Mouse (Mus musculus) neural tube, embryonic 13.5 days (tissue): ENCODE measurements around the gene Cdca5. TPM values are rescaled to one million over a fixed set of nuclear protein-coding genes. Genes with fewer than 3 reads are reported as not detected.

Experiments used
- ATAC-seq: fragments of 200-750 bp; cut with Nextera tagmentation; 2 replicates; pipeline ENCODE4 v1.8.0; 2017; ENCODE audit warnings: low read depth, mild to moderate bottlenecking, moderate TSS enrichment, moderate library complexity
- H3K27ac ChIP-seq: fragments of 300-500 bp; sonication (generic); replicated peaks from 2 replicates; pipeline ENCODE4 v1.5.1; 2015; ENCODE audit warnings: moderate library complexity, mild to moderate bottlenecking, inconsistent platforms
- H3K27me3 ChIP-seq: fragments of 300-500 bp; sonication (generic); 2 replicates; pipeline ENCODE4 v1.6.1; 2015; ENCODE audit warnings: mild to moderate bottlenecking, inconsistent platforms
- H3K36me3 ChIP-seq: fragments of 300-500 bp; sonication (generic); 2 replicates; pipeline ENCODE4 v1.6.1; 2015; ENCODE audit warnings: mild to moderate bottlenecking, inconsistent platforms
- H3K4me1 ChIP-seq: fragments of 300-500 bp; sonication (generic); replicated peaks from 2 replicates; pipeline ENCODE4 v1.6.1; 2015; ENCODE audit warnings: inconsistent platforms
- H3K4me2 ChIP-seq: fragments of 300-500 bp; sonication (generic); 2 replicates; pipeline ENCODE4 v1.6.1; 2015; ENCODE audit warnings: inconsistent platforms, mild to moderate bottlenecking, moderate library complexity
- H3K4me3 ChIP-seq: fragments of 300-500 bp; sonication (generic); 2 replicates; pipeline ENCODE4 v1.5.1; 2015; ENCODE audit warnings: mild to moderate bottlenecking, inconsistent platforms
- H3K9ac ChIP-seq: fragments of 300-500 bp; sonication (generic); 2 replicates; pipeline ENCODE4 v1.6.1; 2015; ENCODE audit warnings: moderate library complexity, mild to moderate bottlenecking, inconsistent platforms
- H3K9me3 ChIP-seq: fragments of 300-500 bp; sonication (generic); 2 replicates; pipeline ENCODE4 v1.6.1; 2016; ENCODE audit warnings: inconsistent platforms
- WGBS: fragments of 180-500 bp; shearing (Covaris S2); methylation state at CpG from one replicate; pipeline ENCODE4 v1.1.7; 2015; 5-methylcytosine and 5-hydroxymethylcytosine counted together
- polyA plus RNA-seq: library from polyadenylated mRNA; unstranded; fragments of >200 nt; fragmentation: Nextera tagmentation; extraction: Ambion mirVana; gene quantifications from 2 replicates; pipeline ENCODE4 v1.2.1, GENCODE M21; 2015

Cdca5 gene
- polyA plus RNA-seq, 1 experiment from 2014 or later = 6.4 TPM

DNA sequence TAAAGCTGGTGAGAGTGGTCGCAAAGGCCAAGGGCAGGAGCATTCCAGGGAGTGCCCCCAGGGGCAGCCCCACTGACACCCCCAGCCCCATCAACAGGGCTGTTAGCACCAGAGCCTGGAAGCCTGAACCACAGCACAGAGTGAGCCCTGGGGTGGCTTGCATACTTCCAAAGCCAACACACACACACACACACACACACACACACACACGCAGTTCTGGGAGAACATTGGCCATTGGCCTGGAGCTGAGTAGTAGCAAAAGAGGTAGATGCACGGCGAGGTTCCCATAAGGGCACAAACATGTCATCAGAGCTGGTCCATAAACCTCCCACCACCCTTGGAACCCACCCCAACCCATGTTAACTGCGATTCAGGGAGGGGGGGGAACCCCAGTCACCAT is 18.2 kb upstream of the Cdca5 start:
- 26% methylated on average over 5 of the region's 5 CpGs for WGBS

DNA sequence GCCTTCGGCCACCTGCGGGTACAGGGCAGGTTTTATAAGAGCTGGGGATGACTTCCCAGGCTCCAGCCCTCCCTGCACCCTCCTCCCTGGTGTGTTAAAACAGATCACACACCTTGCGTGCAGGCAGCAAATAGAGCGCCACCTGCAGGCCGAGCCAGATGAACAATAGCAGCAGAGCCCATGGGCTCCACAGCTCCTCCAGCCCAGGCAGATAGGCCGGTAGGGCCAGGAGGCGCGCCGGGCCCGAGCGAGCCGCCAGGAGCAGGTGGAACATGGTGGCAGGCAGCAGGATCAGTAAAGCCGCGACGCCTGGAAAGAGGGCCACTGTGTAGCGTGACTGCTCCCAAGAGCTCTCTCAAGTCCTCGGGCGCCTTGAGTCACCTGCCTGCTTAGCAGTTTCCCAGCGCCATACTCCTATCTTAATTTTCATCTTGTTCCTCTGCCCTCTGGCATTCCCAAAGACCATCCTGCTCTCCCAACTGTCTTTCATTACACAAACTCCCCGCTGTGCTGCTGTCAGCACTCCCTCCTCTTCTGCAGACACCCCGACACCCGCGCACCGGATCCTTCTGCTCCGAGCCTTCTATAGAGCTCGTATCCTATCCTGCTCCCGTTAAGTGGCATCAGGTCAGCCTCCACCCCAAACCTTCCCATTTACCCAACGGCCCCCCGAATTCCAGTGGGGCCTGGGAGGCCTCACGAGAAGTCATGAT is 17.6 kb upstream of the Cdca5 start:
- Histone ChIP-seq H3K9me3 (no peaks in the 10 kb centered on the region), H3K4me2 (peak overlapping the region; percentile 95), H3K4me1 (peaks cover 44% of the 10 kb centered on the region), H3K27me3 (no peaks in the 10 kb centered on the region), H3K9ac (peak overlapping the region; percentile 86), H3K4me3 (peak overlapping the region; percentile 59), H3K27ac (peak overlapping the region; percentile 95), H3K36me3 (peaks cover 35% of the 10 kb centered on the region)
- peak; percentile 82 for ATAC-seq
- WGBS = under 1% methylated on average over 30 of the region's 30 CpGs

More for the DNA sequence above, 18.2 kb upstream of the Cdca5 start:
- Histone ChIP-seq H3K9ac (peak overlapping the region; percentile 86), H3K4me1 (peaks cover 50% of the 10 kb centered on the region), H3K36me3 (peaks cover 34% of the 10 kb centered on the region), H3K4me3 (peak overlapping the region; percentile 59), H3K27me3 (no peaks in the 10 kb centered on the region), H3K9me3 (no peaks in the 10 kb centered on the region), H3K27ac (peak overlapping the region; percentile 95), H3K4me2 (peak overlapping the region; percentile 95)
- ATAC-seq = peak; percentile 8; the same call in 1 of the 2 replicates

DNA sequence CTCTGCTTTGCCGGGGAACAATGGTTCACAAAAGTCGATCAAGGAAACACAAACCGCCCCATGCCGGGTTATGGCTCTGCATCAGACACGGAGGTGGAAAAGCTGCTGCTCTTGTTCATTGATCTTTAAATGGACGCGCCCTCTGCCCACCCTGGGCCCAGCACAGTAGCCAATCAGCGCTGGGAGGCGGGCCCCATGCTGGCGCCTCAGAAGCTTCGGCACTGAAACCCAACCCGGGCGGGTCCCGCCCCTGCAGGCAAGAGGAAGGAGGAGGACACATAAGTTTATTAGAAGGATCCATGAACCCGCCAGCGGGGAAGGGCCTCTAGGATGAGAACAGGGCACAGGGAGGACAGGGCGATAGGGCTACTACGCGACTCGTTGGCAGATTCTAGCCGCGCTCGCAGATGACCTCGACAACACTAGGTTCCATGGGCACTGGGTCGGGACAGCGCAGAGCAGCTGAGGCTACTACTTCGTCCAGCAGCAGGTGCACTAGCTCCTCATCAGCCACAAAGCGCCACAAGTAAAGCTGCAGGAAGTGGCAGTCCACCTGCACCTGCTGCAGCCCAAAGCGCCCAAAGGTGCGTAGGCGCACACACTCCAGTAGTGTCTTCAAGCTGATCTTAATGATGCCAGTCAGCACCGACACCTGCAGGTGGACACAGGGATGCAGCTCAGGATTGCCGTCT is 16.9 kb upstream of the Cdca5 start, which contains the start of gene Tm7sf2:
Gene Tm7sf2 (minus strand): TSS at position 650 of the 692 bp plus-strand sequence.
- ATAC-seq = peak; percentile 94
- Histone ChIP-seq H3K4me1 (peaks cover 37% of the 10 kb centered on the region), H3K27me3 (no peaks in the 10 kb centered on the region), H3K4me2 (peak within 1 kb of the TSS; percentile 95), H3K27ac (peak within 1 kb of the TSS; percentile 95), H3K9ac (peak within 1 kb of the TSS; percentile 86), H3K36me3 (peaks cover 40% of the 10 kb centered on the region), H3K4me3 (peak within 1 kb of the TSS; percentile 59), H3K9me3 (no peaks in the 10 kb centered on the region)
- WGBS = 9% methylated on average over 33 of the region's 33 CpGs

DNA sequence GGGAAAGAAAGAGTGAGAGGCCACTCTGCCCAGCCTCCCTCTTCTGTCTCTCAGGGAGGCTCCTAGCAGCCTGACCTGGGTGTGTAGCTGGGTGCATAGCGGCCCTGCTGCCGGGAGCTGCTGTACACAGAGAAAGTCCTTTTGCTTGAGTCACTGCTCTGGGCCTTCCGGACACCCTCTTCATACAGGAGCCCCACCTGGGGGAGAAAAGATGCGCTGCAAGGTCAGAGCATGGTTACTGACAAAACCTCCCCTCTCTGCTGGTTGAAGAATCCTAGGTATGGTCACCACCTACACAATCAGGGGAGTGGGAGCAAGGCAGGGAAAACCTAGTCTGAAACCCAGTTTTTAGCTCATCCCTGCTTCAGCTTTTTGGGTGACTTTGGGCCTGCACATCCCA is 15.8 kb upstream of the Cdca5 start:
- no peak overlapping the region for H3K27ac ChIP-seq
- H3K36me3 ChIP-seq = peaks cover 45% of the 10 kb centered on the region
- 81% methylated on average over 4 of the region's 4 CpGs for WGBS
- H3K4me3 ChIP-seq = no peak overlapping the region
- peaks cover 28% of the 10 kb centered on the region for H3K4me1 ChIP-seq
- ATAC-seq = no peak
- H3K27me3 ChIP-seq = no peaks in the 10 kb centered on the region
- H3K9me3 ChIP-seq = no peaks in the 10 kb centered on the region
- H3K4me2 ChIP-seq = no peak overlapping the region
- H3K9ac ChIP-seq = no peak overlapping the region

DNA sequence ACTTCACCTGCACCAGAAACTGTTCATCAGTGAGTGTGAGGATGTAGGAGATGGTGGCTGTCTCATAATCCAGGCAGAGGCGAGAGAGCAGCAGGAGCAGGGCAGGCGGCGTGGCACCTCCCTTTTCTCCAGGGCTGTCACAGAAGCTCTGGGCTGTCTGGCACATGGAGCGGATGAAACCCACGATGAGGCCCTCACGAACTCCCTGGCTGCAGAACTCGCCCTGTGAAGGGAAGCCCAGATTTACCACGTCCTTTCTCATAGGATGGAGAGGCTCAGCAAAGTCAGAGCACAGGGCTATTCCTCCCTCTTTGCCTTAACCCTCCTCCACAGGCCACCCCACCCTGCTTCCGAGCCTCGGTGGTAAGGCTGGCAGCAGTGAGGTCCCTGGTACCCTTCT is 14.9 kb upstream of the Cdca5 start:
- H3K27ac ChIP-seq = no peak overlapping the region
- no peaks in the 10 kb centered on the region for H3K27me3 ChIP-seq
- H3K4me1 ChIP-seq = peaks cover 28% of the 10 kb centered on the region
- H3K9me3 ChIP-seq = no peaks in the 10 kb centered on the region
- no peak overlapping the region for H3K9ac ChIP-seq
- WGBS = 94% methylated on average over 10 of the region's 10 CpGs
- no peak for ATAC-seq
- peaks cover 51% of the 10 kb centered on the region for H3K36me3 ChIP-seq
- H3K4me2 ChIP-seq = no peak overlapping the region
- no peak overlapping the region for H3K4me3 ChIP-seq

DNA sequence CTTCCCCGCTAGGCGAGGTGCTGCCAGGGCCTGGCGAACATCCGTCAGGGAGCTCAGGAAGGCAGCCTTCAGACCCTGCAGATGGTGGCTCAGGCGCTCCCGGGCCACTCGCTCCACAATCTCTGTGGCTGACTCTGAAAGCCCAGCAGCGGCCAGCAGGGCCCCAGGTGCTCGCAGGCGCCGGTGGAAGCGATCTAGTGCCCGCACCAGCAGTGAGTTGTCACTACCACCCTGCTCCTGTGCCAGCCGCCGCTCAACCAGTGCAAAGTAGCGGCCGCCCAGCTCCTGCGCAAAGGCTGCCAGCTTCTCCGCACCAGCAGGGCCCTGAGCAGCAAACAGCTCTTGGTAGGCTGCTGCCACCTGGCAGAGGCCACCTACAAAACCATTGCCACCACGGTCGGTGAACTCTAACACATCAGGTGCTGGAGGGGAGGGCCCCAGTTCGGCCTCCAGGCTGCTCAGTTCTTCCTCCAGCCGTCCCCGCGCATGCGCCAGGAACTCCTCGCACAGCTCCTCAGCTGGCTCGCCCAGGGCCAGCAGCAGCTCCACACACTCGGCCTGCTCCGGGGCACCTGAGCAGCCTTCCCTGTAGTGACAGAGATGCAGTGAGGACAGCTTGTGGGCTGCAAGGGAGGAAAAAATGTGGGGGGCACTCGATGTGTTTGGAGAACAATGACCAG is 14.1 kb upstream of the Cdca5 start:
- no peak overlapping the region for H3K9ac ChIP-seq
- 91% methylated on average over 31 of the region's 31 CpGs for WGBS
- H3K4me3 ChIP-seq = no peak overlapping the region
- peaks cover 29% of the 10 kb centered on the region for H3K4me1 ChIP-seq
- H3K9me3 ChIP-seq = no peaks in the 10 kb centered on the region
- no peak overlapping the region for H3K27ac ChIP-seq
- no peak for ATAC-seq
- H3K4me2 ChIP-seq = no peak overlapping the region
- H3K27me3 ChIP-seq = no peaks in the 10 kb centered on the region
- H3K36me3 ChIP-seq = peaks cover 57% of the 10 kb centered on the region

DNA sequence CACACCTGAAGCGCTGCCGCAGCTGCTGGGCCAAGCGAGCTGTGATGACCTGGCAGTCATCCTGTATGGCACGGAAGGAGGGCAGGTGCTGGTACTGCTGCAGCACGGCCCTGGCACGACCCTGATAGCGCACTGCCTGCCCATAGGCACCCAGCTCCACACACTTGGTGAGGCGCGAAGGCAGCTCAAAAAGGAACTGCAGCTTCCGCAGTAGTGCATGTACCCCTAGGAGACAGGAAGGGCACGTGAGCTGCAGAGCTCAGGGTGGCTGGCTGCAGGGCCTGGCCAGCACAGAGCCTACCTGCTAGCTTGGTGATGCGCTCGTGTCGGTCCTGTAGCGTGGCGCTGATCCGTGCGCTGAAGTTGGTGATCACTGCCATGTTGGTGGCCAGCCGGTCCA is 13.5 kb upstream of the Cdca5 start:
- no peaks in the 10 kb centered on the region for H3K9me3 ChIP-seq
- peaks cover 57% of the 10 kb centered on the region for H3K36me3 ChIP-seq
- ATAC-seq = no peak
- H3K9ac ChIP-seq = no peak overlapping the region
- no peak overlapping the region for H3K4me2 ChIP-seq
- H3K4me3 ChIP-seq = no peak overlapping the region
- H3K27ac ChIP-seq = no peak overlapping the region
- peaks cover 29% of the 10 kb centered on the region for H3K4me1 ChIP-seq
- 92% methylated on average over 19 of the region's 19 CpGs for WGBS
- no peaks in the 10 kb centered on the region for H3K27me3 ChIP-seq

DNA sequence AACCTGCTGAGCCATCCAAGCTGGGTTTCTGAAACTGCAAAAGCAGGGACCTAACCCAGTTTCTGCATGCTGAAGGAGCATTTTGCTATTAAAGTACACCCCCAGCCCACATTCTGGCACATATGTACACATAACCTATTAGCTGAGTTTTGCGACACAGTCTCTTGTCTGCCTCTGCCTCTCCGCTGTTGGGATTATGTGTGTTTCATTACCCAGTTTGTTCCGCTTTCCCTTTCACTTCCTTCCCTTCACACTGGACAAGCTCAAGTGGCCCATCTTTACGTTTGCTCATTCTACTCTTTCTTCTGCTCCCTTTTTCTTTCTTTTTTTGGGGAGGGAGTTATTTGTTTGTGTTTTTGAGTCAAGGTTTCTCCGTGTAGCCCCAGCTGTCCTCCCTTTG is 10.9 kb upstream of the Cdca5 start:
- Histone ChIP-seq H3K9ac (no peak overlapping the region), H3K4me2 (no peak overlapping the region), H3K36me3 (peaks cover 55% of the 10 kb centered on the region), H3K27me3 (no peaks in the 10 kb centered on the region), H3K4me3 (no peak overlapping the region), H3K4me1 (peaks cover 21% of the 10 kb centered on the region), H3K27ac (no peak overlapping the region), H3K9me3 (no peaks in the 10 kb centered on the region)
- 91% methylated on average over 5 of the region's 5 CpGs for WGBS
- no peak for ATAC-seq

DNA sequence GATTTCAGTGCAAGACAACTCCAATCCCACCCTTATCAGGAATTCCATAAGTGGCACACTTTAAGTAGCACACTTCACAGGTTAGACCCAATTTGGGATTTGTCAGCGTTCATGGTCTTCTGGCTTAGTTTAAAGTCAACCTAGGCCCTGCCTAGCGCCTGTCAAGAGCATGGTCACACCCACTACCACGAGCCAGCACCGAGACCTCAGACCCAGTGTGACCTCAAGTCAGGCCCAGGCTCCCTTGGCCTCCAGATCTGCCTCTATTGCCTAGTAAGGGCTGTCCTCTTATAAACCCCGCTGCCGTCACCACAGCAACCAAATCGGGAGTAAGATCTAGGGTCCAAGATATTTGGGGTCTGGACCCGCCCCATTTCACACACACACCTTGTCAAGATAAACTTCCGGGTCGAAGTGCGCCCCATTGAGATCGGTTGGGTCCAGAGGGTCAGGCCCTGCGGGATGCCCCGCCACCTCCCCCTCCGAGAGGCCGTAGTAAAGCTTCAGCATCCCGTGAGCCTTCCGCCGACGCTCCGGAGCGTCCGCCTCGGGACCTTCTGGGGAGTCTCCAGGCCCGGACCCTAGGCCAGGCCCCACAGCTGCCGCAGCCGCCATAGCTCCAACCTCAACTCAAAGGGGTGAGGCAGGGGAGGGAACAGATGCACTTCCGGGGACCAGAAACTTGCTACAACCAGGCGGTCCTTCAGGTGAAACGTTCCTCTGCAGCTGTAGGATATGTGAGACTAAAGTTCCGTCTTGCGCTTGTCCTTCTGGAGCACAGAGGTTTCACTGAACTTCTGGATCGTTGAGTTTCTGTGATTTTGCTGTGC is 8.0 kb upstream of the Cdca5 start, which contains the start of gene Vps51:
Gene Vps51 (minus strand): TSS at position 668 of the 830 bp plus-strand sequence.
- Histone ChIP-seq H3K4me3 (peak within 1 kb of the TSS; percentile 71), H3K4me1 (peaks cover 21% of the 10 kb centered on the region), H3K9ac (peak within 1 kb of the TSS; percentile 82), H3K36me3 (peaks cover 50% of the 10 kb centered on the region), H3K4me2 (peak within 1 kb of the TSS; percentile 92), H3K9me3 (no peaks in the 10 kb centered on the region), H3K27me3 (no peaks in the 10 kb centered on the region), H3K27ac (peak within 1 kb of the TSS; percentile 87)
- ATAC-seq = peak; percentile 90
- 2% methylated on average over 33 of the region's 33 CpGs for whole genome bisulfite sequencing

DNA sequence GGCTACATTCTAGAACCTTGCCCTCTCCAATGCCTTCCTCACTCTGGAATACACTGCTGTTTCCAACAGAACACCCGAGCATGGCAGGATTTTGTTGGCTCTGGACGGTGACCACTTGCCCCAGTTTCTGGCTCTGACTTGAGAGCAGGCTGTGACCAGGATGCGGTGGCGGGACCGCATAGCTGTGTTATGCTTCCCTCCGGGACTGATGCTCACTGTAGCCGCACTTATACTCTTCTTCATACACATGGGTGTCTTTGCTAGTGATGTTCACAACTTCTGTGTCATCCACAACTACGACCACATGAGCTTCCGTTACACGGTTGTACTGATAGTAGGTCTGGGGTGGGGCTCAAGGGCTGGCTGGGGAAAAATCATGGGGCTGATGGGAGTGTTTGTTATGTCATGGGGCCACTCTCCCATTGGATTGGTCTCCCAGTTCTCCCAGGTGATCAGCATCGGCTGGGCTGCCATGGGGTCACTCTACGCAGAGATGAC is 4.8 kb upstream of the Cdca5 start, which contains the start of gene Tmem262:
Gene Tmem262 (plus strand): TSS at position 51 of the 498 bp plus-strand sequence.
- no peak within 1 kb of the TSS for H3K4me3 ChIP-seq
- no peak within 1 kb of the TSS for H3K27ac ChIP-seq
- peaks cover 36% of the 10 kb centered on the region for H3K4me1 ChIP-seq
- H3K36me3 ChIP-seq = peaks cover 40% of the 10 kb centered on the region
- H3K27me3 ChIP-seq = no peaks in the 10 kb centered on the region
- 91% methylated on average over 12 of the region's 12 CpGs for WGBS
- no peak within 1 kb of the TSS for H3K9ac ChIP-seq
- H3K9me3 ChIP-seq = no peaks in the 10 kb centered on the region
- no peak within 1 kb of the TSS for H3K4me2 ChIP-seq
- no peak for ATAC-seq

DNA sequence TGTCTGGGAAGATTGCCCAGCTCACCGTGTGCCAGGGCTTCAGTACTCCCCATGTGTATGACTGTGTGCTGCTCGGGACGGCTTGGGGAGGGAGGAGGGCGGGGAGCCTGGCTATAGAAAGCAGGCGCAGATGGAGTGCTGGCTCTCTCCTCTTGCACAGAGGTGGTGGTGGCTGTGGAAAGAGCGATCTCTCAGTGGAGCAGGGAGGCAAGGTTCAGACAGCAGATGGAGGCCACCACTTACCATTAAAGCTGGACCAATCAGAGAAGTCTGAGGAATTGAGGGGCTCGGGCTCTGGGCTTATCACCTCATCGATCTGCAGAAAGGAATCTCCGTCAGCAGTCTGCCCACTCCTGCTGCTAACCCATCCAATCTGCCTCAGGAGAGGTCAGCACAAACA is 2.6 kb upstream of the Cdca5 start, which contains the start of gene Gm28374:
Gene Gm28374 (minus strand): TSS at position 101 of the 400 bp plus-strand sequence.
- Histone ChIP-seq H3K4me1 (peaks cover 34% of the 10 kb centered on the region), H3K9me3 (no peaks in the 10 kb centered on the region), H3K4me2 (no peak within 1 kb of the TSS), H3K4me3 (no peak within 1 kb of the TSS), H3K27ac (no peak within 1 kb of the TSS), H3K27me3 (no peaks in the 10 kb centered on the region), H3K9ac (peak within 1 kb of the TSS; percentile 5; the same call in 1 of the 2 replicates), H3K36me3 (peaks cover 36% of the 10 kb centered on the region)
- WGBS = 91% methylated on average over 9 of the region's 9 CpGs
- no peak for ATAC-seq
